In the genomic region with DNA sequence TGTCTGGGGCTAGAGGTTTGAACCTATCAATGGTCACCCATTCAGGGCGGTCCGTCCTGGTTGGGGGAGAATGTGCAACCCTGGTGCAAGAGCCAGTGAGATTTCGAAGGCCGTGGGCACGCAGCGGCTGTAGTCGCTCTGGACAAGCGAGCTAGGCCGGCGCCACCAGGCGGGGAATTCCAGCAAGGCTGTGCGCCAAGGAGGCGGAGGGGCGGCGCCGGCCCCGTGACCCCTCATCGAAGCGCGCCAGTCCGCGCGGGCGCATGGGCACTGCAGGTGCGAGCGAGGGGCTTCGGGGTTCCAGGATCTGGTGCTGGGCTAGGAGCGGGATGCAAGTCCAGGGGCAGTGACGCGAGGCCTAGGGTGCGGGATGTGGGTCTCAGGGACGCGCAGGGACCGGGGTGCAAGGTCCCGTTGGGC, we compare ENCODE assay signal across 8 mouse cellular contexts. TPM values are rescaled to one million over a fixed set of nuclear protein-coding genes. Genes with fewer than 3 reads are reported as not detected.
DNase-seq lines count a peak whose midpoint lies in the region; ATAC-seq lines count a peak whose summit lies in the region.

No protein-coding gene starts in this region.

- peaks cover 11% of the 10 kb centered on the region; the same call in 1 of the 2 replicates for H3K27me3 ChIP-seq in intestine, embryonic 14.5 days (replicated peaks; ENCODE audit: control insufficient read depth, insufficient read depth, low read length)
- peaks cover 73% of the 10 kb centered on the region for H3K27me3 ChIP-seq in limb, embryonic 10.5 days (ENCODE audit: low read depth, poor library complexity, severe bottlenecking)
- H3K27me3 ChIP-seq in midbrain, embryonic 11.5 days (ENCODE audit: control insufficient read depth, insufficient read depth, low read length) = peaks cover 66% of the 10 kb centered on the region

- H3K4me2 ChIP-seq in intestine, embryonic 14.5 days (ENCODE audit: low read length) = peak overlapping the region; percentile 95
- H3K4me2 ChIP-seq in midbrain, embryonic 11.5 days = peak overlapping the region; percentile 77

- H3K36me3 ChIP-seq in intestine, embryonic 14.5 days (ENCODE audit: control insufficient read depth, insufficient read depth, low read length) = no peaks in the 10 kb centered on the region
- no peaks in the 10 kb centered on the region for H3K36me3 ChIP-seq in limb, embryonic 10.5 days
- no peaks in the 10 kb centered on the region for H3K36me3 ChIP-seq in midbrain, embryonic 11.5 days (ENCODE audit: control insufficient read depth, insufficient read depth, low read length)

- peak; percentile 80 to 82 for DNase-seq in adrenal gland, adult 18-20 months (ENCODE audit: low spot score in 2 of 2)
- peak; percentile 52 to 65 for DNase-seq in cerebellum, postnatal 36 days
- DNase-seq in gastrocnemius, adult 8-10 months (ENCODE audit: low spot score in 2 of 2) = peak; percentile 71 to 76
- DNase-seq in intestine, embryonic 14.5 days (ENCODE audit: low spot score) = no peak
- DNase-seq in limb, embryonic 10.5 days (ENCODE audit: low spot score) = peak; percentile 87
- DNase-seq in midbrain, embryonic 11.5 days (ENCODE audit: low spot score, missing footprints) = no peak
- DNase-seq in skeletal muscle tissue, adult 2 months (ENCODE audit: low read depth, low spot score) = peak; percentile 73

- ATAC-seq in intestine, embryonic 14.5 days (replicated peaks; ENCODE audit: low FRiP score, low TSS enrichment, low read depth) = peak; percentile 38
- peak; percentile 62 for ATAC-seq in midbrain, embryonic 11.5 days (ENCODE audit: low FRiP score)
- no peak for ATAC-seq in erythroid progenitor cell, adult 5-6 weeks (replicated peaks; ENCODE audit: low FRiP score, poor library complexity, severe bottlenecking)

- H3K4me1 ChIP-seq in intestine, embryonic 14.5 days (replicated peaks; ENCODE audit: control insufficient read depth, insufficient read depth, low read length) = peaks cover 15% of the 10 kb centered on the region
- peaks cover 42% of the 10 kb centered on the region for H3K4me1 ChIP-seq in limb, embryonic 10.5 days
- peaks cover 19% of the 10 kb centered on the region for H3K4me1 ChIP-seq in midbrain, embryonic 11.5 days (ENCODE audit: control insufficient read depth, insufficient read depth, low read length)

- H3K9ac ChIP-seq in intestine, embryonic 14.5 days (ENCODE audit: low read length) = peak overlapping the region; percentile 66
- H3K9ac ChIP-seq in midbrain, embryonic 11.5 days (ENCODE audit: low read length) = peak overlapping the region; percentile 34

- under 1% methylated on average over 35 of the region's 35 CpGs for WGBS in intestine, embryonic 14.5 days
- WGBS in limb, embryonic 10.5 days = under 1% methylated on average over 35 of the region's 35 CpGs
- under 1% methylated on average over 35 of the region's 35 CpGs for WGBS in midbrain, embryonic 11.5 days

- peak overlapping the region; percentile 78 for H3K4me3 ChIP-seq in intestine, embryonic 14.5 days (ENCODE audit: low read depth, low read length)
- H3K4me3 ChIP-seq in limb, embryonic 10.5 days = peak overlapping the region; percentile 67
- peak overlapping the region; percentile 45 for H3K4me3 ChIP-seq in midbrain, embryonic 11.5 days (ENCODE audit: low read depth, low read length)

- H3K27ac ChIP-seq in intestine, embryonic 14.5 days (ENCODE audit: low read depth) = peak overlapping the region; percentile 57; the same call in 1 of the 2 replicates
- peak overlapping the region; percentile 76 for H3K27ac ChIP-seq in limb, embryonic 10.5 days
- no peak overlapping the region for H3K27ac ChIP-seq in midbrain, embryonic 11.5 days (ENCODE audit: low read depth, low read length)

- H3K9me3 ChIP-seq in intestine, embryonic 14.5 days (ENCODE audit: control insufficient read depth, low read length) = no peaks in the 10 kb centered on the region
- H3K9me3 ChIP-seq in limb, embryonic 10.5 days (replicated peaks) = no peaks in the 10 kb centered on the region
- no peaks in the 10 kb centered on the region for H3K9me3 ChIP-seq in midbrain, embryonic 11.5 days (ENCODE audit: control insufficient read depth, low read length)

RNA-seq across cellular contexts. Expression of a gene that starts 3.0 kb away (rescaled TPM):
- total RNA-seq in adrenal gland, adult 18-20 months (2021) = 10 to 100 TPM; 19.1 to 20.6 TPM
- 1 to 10 TPM; 4.5 to 7.0 (median 5.8) TPM for total RNA-seq in gastrocnemius, adult 8-10 months (2022)
- polyA plus RNA-seq in intestine, embryonic 14.5 days (2014; fragmentation: Nextera tagmentation; extraction: Ambion mirVana) = 18.0 and 18.8 TPM in 2 replicates
- polyA plus RNA-seq in limb, embryonic 10.5 days (2016; fragmentation: Nextera tagmentation; extraction: Ambion mirVana) = 1.8 and 2.4 TPM in 2 replicates
- polyA plus RNA-seq in midbrain, embryonic 11.5 days (2014; fragmentation: Nextera tagmentation; extraction: Ambion mirVana) = 1.4 and 1.7 TPM in 2 replicates
- total RNA-seq in erythroid progenitor cell, adult 5-6 weeks (2015; ENCODE audit: low replicate concordance) = 83.4 and 100 TPM in 2 replicates
- 79.2 and 88.4 TPM in 2 replicates for total RNA-seq in erythroid progenitor cell, adult 5-6 weeks (2017; ENCODE audit: low replicate concordance)

RNA-seq across cellular contexts. Expression of a gene that starts 34.5 kb away (rescaled TPM):
- 1 to 10 TPM; 4.8 to 4.9 TPM for total RNA-seq in adrenal gland, adult 18-20 months (2021)
- total RNA-seq in gastrocnemius, adult 8-10 months (2022) = 1 to 10 TPM; 2.5 to 4.2 (median 3.0) TPM
- 8.4 and 9.9 TPM in 2 replicates for polyA plus RNA-seq in intestine, embryonic 14.5 days (2014; fragmentation: Nextera tagmentation; extraction: Ambion mirVana)
- polyA plus RNA-seq in limb, embryonic 10.5 days (2016; fragmentation: Nextera tagmentation; extraction: Ambion mirVana) = 8.9 and 9.4 TPM in 2 replicates
- polyA plus RNA-seq in midbrain, embryonic 11.5 days (2014; fragmentation: Nextera tagmentation; extraction: Ambion mirVana) = 4.1 and 5.1 TPM in 2 replicates
- total RNA-seq in erythroid progenitor cell, adult 5-6 weeks (2015; ENCODE audit: low replicate concordance) = 0.84 TPM in 1 of 2 replicates, not detected in the other
- total RNA-seq in erythroid progenitor cell, adult 5-6 weeks (2017; ENCODE audit: low replicate concordance) = not detected in 2 replicates

RNA-seq across cellular contexts. Expression of a gene that starts 34.5 kb away (rescaled TPM):
- total RNA-seq in adrenal gland, adult 18-20 months (2021) = 10 to 100 TPM; 11.5 to 17.0 TPM
- 1 to 10 TPM; 2.3 to 3.8 (median 2.7) TPM for total RNA-seq in gastrocnemius, adult 8-10 months (2022)
- 7.5 and 7.9 TPM in 2 replicates for polyA plus RNA-seq in intestine, embryonic 14.5 days (2014; fragmentation: Nextera tagmentation; extraction: Ambion mirVana)
- 6.5 and 8.1 TPM in 2 replicates for polyA plus RNA-seq in limb, embryonic 10.5 days (2016; fragmentation: Nextera tagmentation; extraction: Ambion mirVana)
- 4.2 and 5.2 TPM in 2 replicates for polyA plus RNA-seq in midbrain, embryonic 11.5 days (2014; fragmentation: Nextera tagmentation; extraction: Ambion mirVana)
- total RNA-seq in erythroid progenitor cell, adult 5-6 weeks (2015; ENCODE audit: low replicate concordance) = 2.5 and 3.8 TPM in 2 replicates
- 2.3 and 13.5 TPM in 2 replicates for total RNA-seq in erythroid progenitor cell, adult 5-6 weeks (2017; ENCODE audit: low replicate concordance)

Comparison
In these comparisons a context has a peak if more than half of its experiments do, and no peak if none do; other contexts are left out.
1. DNase-seq: peak in adrenal gland, adult 18-20 months (2 of 2), cerebellum, postnatal 36 days (2 of 2), gastrocnemius, adult 8-10 months (2 of 2), limb, embryonic 10.5 days (single experiment) and skeletal muscle tissue, adult 2 months (single experiment); none in intestine, embryonic 14.5 days (single experiment) and midbrain, embryonic 11.5 days (single experiment).
2. Peak in every context shown above with its lines, with median percentiles within 50 percentile points of each other: H3K4me3 ChIP-seq.